Mouse (Mus musculus) cerebellum, adult 2 months (tissue): ENCODE data around the gene Hoxd12.

Experiments
- CTCF ChIP-seq: fragments of 200-500 bp; IDR thresholded peaks from 2 replicates; pipeline ENCODE4 v1.5.1; 2011; ENCODE audit warnings: low read depth, mild to moderate bottlenecking, control low read depth, low read length, moderate library complexity, borderline replicate concordance; ENCODE audit not compliant: insufficient read depth
- POLR2A ChIP-seq: fragments of 200-500 bp; IDR thresholded peaks from 2 replicates; pipeline ENCODE4 v1.6.1; 2011; ENCODE audit warnings: low read length, control low read depth, borderline replicate concordance; ENCODE audit not compliant: insufficient read depth

DNA sequence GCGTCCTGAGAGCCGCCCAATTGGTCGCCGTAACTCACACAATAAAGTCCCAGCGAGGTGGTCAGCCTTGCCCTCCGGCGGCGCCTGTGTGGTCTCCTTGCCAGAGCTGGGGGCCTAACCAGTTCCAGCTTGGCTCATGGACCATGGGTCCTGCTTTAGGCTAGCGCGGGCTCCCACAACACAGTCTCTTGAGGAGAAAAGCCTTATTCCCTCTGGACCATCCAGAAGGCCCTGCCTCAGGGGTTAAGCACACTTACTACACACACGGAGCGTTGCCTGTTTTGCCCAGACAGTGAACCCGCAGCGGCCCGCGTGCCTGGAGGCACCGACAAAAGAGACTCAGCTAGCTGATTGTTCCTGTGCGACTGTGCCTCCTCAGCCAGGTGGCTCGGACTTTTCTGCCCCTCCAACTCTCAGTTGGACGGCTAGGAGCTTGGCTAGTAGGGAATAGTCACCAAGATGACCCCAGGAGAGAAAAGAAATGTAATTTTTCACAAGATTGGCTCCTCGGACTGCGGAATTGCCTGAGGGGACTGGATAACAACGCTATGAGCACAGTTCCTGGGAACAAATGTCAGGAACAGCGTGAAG lies 883 bp upstream of the Hoxd12 start:
- TF ChIP-seq CTCF, result no peak
- TF ChIP-seq POLR2A, result no peak
